In the genomic region with DNA sequence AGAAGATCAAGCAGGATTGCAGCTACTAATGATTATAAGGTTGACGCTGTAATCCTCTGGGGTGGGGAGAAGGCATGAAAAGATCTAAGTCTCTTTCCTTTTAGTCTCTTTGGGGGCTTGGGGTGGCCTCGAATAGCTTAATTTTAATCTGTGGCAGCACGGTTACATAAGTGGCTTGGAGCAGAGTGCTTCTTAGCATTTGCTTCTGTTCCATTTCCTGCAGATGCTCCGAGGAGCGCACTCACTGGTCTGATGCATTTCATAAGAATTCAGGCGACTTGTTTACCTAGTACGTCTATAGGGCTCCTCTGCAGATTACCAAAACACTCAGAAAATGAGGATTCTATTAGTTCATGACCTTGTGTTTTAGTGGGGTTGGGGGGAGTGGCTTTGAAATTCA, we compare ENCODE assay signal across 14 mouse cellular contexts. TPM values are rescaled to one million over a fixed set of nuclear protein-coding genes. Genes with fewer than 3 reads are reported as not detected.
A peak's percentile ranks its signal among the peaks of the same experiment; 100 is the strongest.
DNase-seq lines count a peak whose midpoint lies in the region; TF ChIP-seq lines count a peak whose summit lies in the region.
"Had no signal": no experiment of that assay in that cellular context is flagged by ENCODE, and none has a peak within 500 bp of the region (broad histone marks: within the 10 kb centered on the region; RNA-seq: fewer than 3 reads in every experiment).

No protein-coding gene starts in this region.

- peaks cover 24% of the 10 kb centered on the region for H3K4me1 ChIP-seq in bone marrow macrophage, adult 2 months (ENCODE audit: control insufficient read depth, insufficient read depth, low read length)

- H3K27ac ChIP-seq in left cerebral cortex, adult 2 months: peak overlapping the region; percentile 81
- peak overlapping the region; percentile 65; the same call in 1 of the 2 replicates for H3K27ac ChIP-seq in bone marrow macrophage, adult 2 months (ENCODE audit: insufficient read depth, low read depth, low read length)
- H3K27ac ChIP-seq: forebrain, embryonic 12.5 days; heart, embryonic 13.5 days; hindbrain, embryonic 13.5 days; intestine, embryonic 15.5 days had no signal

- no peak overlapping the region for H3K4me3 ChIP-seq in left cerebral cortex, adult 2 months
- no peak overlapping the region for H3K4me3 ChIP-seq in bone marrow macrophage, adult 2 months (ENCODE audit: insufficient read depth, low read length)
- H3K4me3 ChIP-seq: forebrain, embryonic 12.5 days; hindbrain, embryonic 13.5 days; intestine, embryonic 15.5 days had no signal

- no peak for TF ChIP-seq CTCF in left cerebral cortex, adult 2 months (IDR thresholded peaks at IDR 0.05)
- TF ChIP-seq CTCF in bone marrow macrophage, adult 2 months (IDR thresholded peaks at IDR 0.05; ENCODE audit: low read depth, low read length): no peak

- DNase-seq in left cerebral cortex, adult 2 months (ENCODE audit: extremely low spot score in 1 of 2, low spot score in 2 of 2): peak in 1 of 2 experiments; percentile 20
- no peak for DNase-seq in left cerebral cortex, postnatal 4 days
- peak; percentile 28 for DNase-seq in CD4-positive helper T cell, adult 2 months (ENCODE audit: low read depth, low spot score)
- peak; percentile 39 to 42 for DNase-seq in thymus, postnatal 10 days (ENCODE audit: low spot score in 2 of 2)
- no peak for DNase-seq in cerebellum, adult 11-12 months
- no peak for DNase-seq in kidney, adult 8-10 months
- DNase-seq: cerebellum, adult 9-10 months; gastrocnemius, postnatal 14 days; liver had no signal

- intact Hi-C loops in left cerebral cortex, adult 2 months (cut with DNase I): loop anchor here (5.0 kb wide), 1 partner anchor 554 kb away; no protein-coding TSS in a partner anchor
- intact Hi-C loops in left cerebral cortex, postnatal 4 days (cut with DNase I): no loop called here

- TF ChIP-seq POLR2A in bone marrow macrophage, adult 2 months (IDR thresholded peaks at IDR 0.05; ENCODE audit: borderline replicate concordance, low read depth, low read length): no peak

RNA-seq across cellular contexts. Expression of gene Tmem260, which starts 23.0 kb away (rescaled TPM):
- 10 to 100 TPM; 25.9 to 26.6 TPM for total RNA-seq in left cerebral cortex, adult 2 months (2021)
- total RNA-seq in left cerebral cortex, postnatal 4 days (2021): 10 to 100 TPM; 18.4 to 21.3 TPM
- 19.0 and 21.4 TPM in 2 replicates for polyA plus RNA-seq in bone marrow macrophage, adult 2 months (2012; ENCODE audit: insufficient read depth, insufficient read length, missing spikeins)

Comparison
In these comparisons a context has a peak if more than half of its experiments do, and no peak if none do; other contexts are left out.
1. DNase-seq: peak in CD4-positive helper T cell, adult 2 months (single experiment) and thymus, postnatal 10 days (2 of 2); none in left cerebral cortex, postnatal 4 days (single experiment), cerebellum, adult 11-12 months (single experiment) and kidney, adult 8-10 months (0 of 2).